Mouse (Mus musculus) cerebellum, adult (tissue): Measurements from ENCODE around the gene Olfr325.
"Not testable (repeated sequence)": the region's sequence is repeated elsewhere in the genome, so short reads cannot be mapped to it uniquely, and the experiment has no call there.

Source experiments
- ATAC-seq: cut with Nextera tagmentation; 2 replicates; pipeline ENCODE4 v1.9.2; 2017; ENCODE audit warnings: mild to moderate bottlenecking, moderate library complexity, mixed read lengths; ENCODE audit not compliant: insufficient number of reproducible peaks, low FRiP score, low TSS enrichment

The Olfr325 gene

DNA sequence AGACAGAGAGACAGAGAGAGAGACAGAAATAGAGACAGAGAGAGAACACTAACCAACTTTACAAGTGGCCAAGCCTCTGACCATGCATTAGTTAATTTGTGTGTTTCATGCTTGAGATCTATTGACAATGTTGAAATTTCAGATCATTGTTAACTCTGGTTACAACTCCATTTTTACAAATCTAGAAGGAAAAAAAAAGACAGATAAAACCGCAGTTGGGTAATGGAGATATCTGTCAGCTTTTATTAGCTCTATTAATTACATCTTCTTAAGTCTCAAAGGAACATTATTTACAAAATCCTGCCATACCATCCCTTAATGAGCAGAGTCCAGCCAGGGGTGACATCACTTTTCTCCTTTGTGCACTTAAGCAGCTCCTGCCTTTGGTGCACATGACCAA lies at the start of gene Olfr325:
TSS of gene Olfr325 (plus strand) at position 301 of the 400 bp plus-strand sequence.
- ATAC-seq = no peak

DNA sequence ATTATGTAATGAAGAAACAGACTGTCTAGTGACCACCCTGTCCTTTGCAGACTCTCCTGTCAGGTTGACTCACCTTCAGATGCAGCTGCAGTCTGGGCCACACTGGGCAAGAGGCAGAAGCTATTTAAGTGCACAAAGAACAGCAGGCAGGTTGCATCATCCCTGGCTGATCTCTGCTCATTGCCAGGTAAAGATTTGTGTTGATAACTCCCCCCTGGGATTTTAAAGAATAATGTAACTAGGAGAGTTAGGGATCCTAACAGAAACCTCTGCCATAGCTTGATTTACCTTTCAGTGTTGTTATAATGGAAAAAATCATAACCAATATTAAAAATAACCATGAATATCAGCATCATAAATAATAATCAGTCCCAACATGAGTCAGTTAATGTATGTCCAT lies 42.8 kb upstream of the Olfr325 start, which contains the start of gene Olfr330:
TSS of gene Olfr330 (minus strand) at position 101 of the 400 bp plus-strand sequence.
- ATAC-seq = not testable (repeated sequence)

DNA sequence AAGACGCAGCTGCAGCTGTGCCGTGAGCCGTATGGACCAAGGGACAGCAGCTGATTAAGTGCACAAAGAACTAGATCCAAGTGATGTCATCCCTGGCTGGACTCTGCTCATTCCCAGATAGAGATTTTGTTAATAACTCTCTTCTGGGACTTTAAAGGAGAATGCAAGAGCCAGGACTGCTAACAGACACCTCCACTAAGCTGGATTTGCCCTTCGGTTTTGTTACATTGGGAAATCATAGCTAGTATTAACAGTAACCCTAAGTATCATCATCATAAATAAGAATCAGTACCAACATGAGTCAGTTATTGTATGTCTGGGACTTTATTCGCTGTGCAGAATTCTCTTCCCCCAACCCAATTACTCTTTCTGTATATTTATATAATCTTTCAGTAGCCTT lies 31.2 kb upstream of the Olfr325 start, which contains the start of gene Olfr329-ps:
TSS of gene Olfr329-ps (minus strand) at position 101 of the 400 bp plus-strand sequence.
- ATAC-seq = no peak

DNA sequence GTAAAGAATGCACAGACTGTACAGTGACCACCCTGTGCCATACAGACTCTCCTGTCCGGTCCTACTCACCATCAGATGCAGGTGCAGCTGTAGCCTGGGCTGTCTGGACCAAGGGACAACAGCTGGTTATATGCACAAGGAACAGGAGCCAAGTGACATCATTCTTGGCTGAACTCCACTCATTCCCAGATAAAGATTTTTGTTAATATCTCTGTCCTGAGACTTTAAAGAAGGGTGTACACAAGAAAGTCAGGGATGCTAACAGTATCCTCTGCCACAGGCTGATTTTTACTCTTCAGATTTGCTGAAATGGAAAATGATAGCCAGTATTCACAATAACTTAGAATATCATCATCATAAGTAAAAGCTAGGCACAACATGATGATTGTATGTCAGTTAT lies 22.0 kb upstream of the Olfr325 start, which contains the start of gene Olfr328:
TSS of gene Olfr328 (minus strand) at position 101 of the 400 bp plus-strand sequence.
- ATAC-seq = no peak

DNA sequence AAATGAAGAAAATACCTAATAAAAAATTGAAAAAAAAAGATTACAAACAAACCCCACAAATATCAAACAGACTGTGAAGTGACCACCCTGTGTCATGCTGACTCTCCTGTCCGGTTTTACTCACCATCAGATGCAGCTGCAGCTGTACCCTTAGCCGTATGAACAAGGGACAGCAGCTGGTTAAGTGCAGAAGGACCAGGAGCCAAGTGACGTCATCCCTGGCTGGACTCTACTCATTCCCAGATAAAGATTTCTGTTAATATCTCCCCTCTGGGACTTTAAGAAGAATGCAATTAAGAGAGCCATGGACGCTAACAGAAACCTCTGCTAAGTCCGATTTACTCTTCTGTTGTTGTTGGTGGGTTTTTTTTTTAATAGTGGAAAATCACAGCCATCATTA lies 7.1 kb upstream of the Olfr325 start, which contains the start of gene Olfr224:
TSS of gene Olfr224 (minus strand) at position 149 of the 400 bp plus-strand sequence.
- ATAC-seq = no peak

DNA sequence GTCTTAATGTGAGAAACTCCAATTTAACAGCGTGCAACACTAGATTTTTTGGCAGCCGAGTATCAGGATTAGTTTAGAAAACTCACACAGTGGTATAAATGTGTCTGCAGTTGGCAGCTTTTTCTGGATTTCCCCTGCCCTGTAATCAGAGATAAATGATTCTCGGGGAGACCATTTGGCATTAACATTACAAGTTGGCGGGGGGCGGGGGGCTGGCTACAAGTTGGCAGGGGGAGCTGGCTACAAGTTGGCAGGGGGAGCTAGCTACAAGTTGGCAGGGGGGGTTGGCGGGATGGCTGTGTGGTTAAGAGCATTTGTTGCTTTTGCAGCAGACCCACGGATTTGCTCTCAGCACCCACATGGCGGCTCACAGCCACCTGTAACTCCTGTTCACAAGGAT lies 1.1 kb downstream of the Olfr325 start:
- ATAC-seq = no peak

DNA sequence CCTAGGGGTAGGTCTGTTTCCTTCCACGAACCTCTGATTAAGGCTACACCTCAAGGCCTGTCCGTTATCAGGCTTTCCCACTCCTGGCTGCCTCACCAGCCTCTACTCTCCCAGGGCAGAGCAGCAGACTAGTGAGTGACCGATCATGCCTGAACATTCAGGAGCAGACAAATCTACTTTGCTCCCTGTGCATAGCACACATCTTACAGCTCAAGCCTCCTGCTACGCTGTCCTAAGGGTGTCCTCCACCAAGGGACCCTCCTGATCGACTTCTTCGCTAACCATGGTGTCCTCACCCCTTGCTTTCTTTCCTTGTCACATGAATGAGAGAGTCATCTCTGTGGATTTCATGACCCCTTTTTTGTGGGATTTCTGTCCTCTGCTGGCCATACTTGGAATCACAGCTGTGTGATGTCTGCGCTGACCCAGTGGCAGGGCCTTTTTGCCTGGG lies 10.4 kb downstream of the Olfr325 start:
- ATAC-seq = no peak

DNA sequence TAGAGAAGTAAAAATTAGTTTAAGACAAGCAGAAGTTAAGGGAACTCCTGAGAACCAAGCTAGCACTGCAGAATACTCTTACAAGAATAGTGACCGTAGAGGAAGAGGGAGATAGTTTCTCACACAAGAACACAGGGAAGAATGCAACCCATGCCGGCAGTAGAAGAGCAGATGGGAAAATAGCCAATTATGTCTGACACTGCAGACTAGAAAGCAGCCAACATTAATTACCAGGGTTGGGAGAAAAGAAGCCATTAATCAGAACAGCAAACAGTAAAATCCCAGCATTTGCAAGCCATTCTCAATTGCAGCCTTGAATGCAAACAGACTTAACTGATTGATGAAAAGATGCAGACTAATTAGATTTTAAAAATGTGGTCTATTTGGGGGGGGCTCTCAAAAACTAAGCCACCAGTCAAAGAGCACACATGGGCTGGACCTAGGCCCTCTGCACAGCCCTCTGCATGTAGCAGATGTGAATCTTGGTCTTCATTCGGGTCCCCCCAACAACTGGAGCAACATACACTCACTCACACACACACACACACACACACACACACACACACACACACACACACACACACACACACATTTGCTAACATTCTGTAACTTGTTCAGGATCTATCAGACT lies 11.2 kb downstream of the Olfr325 start:
- ATAC-seq = no peak

DNA sequence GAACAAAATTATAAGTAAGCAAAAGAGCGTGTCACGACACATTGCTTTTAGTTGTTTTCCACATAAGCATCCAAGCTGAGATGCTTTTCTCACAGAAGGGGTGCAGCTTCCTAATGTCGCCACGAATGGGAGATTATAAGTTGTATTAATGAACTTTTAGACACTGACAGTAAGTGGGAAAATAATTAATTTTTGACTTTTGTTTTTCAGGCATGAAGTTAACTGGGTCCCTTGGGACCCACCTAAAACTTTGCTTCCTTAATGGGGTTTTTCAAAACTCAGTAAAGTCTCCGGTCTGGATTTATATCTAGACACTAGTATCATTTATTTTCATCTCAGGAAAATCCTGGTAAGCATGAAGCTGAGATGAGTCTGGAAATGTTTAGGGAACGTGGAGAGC lies 17.3 kb downstream of the Olfr325 start, which contains the start of gene Olfr324:
TSS of gene Olfr324 (plus strand) at position 301 of the 400 bp plus-strand sequence.
- ATAC-seq = no peak

DNA sequence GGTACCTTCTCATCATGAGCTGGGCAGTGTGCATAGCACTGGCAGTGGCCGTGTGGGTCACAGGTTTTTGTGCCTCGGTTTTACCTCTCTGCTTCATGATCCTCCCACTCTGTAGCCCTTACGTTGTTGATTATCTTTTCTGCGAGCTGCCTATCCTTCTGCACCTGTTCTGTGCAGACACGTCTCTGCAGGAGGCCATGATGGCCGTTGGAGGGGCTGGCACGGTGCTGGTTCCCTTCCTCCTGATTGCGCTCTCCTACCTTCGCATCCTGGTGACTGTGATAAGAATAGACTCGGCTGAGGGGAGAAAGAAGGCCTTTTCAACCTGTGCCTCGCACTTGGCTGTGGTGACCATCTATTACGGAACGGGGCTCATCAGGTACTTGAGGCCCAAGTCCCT lies 20.3 kb downstream of the Olfr325 start:
- no peak for ATAC-seq

DNA sequence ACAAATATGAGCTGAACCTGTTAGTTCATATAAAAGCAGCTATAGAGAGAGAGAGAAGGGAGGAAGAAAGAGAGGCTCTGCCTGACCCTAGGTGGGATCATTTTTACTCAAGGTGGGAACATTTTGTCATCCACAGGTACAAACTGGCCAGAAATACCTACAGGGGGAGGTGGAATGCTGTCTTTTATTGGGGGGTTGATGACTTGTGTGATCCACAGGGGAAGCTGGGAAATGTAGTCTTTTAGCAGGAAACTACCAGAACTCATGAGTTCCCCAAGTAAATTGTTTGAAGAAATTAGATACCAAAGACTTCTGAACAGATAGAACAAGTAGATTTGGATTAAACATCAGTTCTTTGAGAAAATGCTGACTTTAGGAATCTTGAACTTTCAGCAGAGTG lies 24.5 kb downstream of the Olfr325 start:
- no peak for ATAC-seq

DNA sequence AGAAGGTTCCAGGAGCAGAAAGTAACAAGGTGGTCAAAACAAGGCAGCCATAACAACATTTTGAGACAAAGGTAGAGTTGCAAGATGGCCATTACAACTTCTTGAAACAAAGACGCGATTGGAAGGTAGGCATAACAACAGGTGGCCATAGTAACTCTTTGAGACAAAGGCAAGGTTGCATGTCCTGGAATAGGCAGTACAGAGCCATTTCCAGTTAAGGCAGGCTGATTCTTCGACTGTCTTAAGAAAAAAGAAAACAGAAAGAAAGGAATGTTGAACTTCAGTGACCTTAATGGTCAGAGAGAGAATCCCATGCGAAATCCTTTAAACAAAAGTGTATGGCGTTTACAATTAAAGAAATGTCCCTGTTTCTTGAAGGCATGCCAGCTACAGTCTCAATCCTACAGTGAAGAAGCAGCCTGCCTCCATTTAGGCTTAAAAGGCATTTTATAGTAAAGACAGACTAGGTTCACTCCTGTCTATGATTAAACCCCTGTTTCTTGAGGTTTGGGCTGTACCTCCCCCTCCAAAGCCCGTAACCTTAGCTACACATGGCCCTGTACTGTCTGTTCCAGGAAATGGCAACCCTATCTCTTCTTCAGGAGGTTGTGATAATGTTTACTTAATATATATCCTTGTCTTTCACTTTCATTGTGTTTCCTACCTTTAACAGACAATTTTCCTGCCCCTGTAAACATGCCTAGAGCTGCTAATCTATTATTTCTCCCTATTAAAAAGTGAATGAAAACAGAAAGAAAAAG lies 25.4 kb downstream of the Olfr325 start:
- ATAC-seq = no peak

DNA sequence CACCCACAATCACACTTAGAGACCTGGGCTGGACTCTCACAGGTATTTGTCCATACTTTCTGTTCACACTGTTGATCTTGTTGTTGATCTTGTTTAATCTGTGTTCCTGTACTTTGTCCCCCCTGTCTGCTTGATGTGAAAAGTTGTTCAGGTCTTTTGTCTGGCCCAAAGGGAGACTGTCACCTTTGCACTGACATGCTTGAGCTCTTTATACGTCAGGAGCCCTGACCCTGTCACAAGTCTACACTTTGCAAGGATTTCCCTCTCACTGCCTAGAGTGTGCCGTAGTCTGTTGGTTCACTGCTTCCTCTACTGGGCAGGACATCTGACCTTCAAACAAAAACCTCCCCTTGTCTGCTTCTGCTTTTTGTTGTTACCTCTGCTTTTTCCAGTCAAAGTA lies 27.2 kb downstream of the Olfr325 start:
- ATAC-seq = no peak

DNA sequence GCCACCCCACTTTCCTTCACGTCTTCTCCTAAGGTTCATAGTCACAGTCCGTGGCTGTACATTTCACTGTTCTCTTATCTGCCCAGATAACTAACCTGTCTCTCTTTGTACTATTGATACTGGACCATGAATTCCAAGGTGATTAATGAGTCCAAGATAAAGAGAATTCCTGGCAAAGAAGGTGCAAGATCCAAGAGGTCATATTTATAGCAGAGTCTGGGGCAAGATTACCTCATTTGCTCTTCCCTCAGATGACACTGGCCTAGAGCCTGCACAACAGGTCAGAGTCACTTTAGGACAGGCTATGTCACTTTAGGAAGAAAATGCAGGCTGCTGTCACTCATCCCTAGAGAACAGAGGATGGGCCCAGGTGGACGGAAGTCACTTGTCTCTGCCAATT lies 27.7 kb downstream of the Olfr325 start:
- no peak for ATAC-seq

DNA sequence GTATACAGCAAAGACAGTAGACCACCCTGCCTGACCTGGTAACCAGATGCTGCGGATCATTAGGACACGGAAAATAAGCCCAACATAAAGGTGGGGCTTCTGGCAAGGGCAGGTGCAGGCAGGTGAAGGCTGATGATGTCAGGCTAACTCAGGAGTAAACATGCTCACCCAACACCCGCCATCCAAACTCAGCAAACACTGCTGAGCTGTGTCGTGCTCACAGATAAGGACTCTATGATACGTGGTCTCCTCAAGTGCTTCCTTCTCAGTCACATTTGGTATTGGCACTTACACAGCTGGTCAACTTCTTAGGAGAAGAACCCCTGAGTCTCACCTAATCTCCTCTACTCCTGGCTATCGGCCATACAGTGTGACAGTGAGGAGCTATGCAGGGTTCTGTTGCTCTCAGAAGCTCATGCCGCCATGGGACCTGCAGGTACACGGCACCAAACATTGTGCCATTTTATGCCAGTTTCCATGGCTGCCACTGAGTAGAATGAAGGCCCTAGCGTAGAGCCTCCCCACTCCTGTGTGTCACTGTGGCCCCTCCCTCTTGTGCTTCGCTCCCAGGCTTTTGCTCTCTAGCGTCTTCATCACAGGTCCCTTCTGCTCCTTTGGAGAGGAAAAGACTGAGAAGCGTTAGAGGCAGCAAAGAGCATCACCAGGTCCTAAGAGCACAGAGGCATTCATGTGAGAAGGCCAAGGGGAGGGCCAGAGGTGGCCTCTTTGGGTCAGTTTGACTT lies 28.8 kb downstream of the Olfr325 start:
- ATAC-seq = no peak

DNA sequence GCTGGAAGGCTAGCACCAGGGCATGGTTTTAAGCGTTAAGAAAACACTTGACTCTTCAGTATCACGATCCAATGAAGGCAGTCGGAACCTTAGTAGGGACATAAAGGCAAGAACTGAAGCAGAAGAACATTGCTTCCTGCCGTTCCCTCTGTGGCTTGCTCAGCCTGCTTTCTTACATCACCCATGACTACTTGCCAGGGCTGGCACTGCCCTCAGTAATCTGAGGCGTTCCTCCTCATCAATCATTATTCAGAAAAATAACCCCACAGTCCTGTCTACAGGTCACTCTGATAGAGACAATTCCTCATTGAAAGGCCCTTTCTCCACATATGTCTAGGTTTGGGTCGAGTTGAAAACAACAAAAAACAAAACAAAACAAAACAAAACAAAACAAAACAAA lies 29.5 kb downstream of the Olfr325 start:
- no peak for ATAC-seq

DNA sequence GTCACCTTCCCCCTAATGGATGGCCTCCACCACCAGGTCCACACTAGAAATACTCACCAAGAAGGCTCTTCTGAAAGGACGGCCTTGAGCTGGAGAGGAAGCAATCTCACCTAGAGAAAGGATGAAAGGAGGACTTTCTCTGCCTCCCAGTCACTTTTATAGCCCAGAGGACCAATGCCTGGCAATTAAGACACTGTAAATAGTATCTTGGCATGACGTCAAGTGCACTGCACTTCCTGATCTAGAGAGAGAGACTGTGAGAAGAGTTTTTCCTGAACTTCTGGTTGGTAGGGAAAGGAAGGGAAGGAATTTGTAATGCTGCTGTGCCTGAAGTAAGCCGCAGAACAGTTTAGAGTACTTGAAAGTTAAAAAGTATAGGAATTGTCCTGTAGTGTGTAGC lies 35.8 kb downstream of the Olfr325 start:
- ATAC-seq = no peak

DNA sequence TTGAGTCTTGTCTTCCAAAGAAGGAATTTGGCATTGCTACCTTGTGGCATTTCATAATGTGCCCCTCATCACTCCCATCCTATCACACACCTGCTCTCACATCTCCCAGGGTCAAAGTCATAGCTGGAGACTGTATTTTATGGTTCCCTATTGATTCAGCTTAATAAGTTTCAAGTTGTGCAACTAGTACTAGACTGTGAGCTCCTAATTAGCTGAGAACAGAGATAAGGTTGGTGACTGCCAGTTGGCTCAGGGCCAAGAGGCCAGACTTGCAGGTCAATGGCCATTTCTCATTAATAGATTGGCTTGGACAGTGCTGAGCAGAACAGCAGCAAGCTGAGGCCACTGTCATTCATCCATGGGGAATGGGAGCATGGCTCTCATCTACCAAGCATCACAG lies 37.0 kb downstream of the Olfr325 start:
- ATAC-seq = no peak

DNA sequence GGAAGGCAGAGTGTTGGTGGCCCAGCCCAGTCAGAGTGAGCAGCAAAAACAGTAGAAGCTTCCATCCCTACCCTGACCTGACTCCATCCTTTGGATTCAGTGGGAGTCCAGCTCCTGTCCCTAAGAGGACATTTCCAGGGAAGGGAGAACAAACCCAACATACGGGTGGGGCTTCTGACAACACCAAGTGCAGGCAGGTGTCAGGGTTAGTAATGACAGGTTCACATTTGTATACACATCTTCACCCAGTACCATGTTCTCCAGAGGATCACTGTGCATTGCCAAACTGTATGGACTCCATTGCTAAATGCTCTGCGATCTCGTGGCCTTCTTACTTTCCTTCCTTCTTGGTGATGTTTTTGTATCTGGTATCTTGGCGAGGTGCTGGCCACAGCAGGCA lies 38.4 kb downstream of the Olfr325 start, which contains the start of gene 2210407C18Rik:
TSS of gene 2210407C18Rik (minus strand) at position 101 of the 400 bp plus-strand sequence.
- ATAC-seq = no peak

DNA sequence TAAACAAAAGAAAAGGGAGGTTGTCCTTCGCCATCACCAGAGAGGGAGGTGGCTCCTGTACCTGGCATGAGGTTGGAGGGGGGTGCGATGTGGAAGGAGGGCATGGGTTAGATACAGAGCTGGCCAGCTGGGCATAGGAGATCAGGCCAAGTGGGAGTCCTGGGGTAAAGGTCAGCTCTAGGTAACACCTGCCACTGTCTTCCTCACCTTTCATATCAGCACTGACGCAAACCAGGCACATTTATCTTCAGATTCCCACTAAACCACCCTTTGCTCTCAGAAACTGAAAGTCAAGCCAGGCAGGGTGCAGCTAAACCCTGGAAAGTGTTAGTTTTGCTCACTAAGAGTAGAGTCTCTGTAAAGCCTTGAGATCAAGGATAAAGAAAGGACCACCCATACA lies 40.8 kb downstream of the Olfr325 start:
- ATAC-seq = no peak

DNA sequence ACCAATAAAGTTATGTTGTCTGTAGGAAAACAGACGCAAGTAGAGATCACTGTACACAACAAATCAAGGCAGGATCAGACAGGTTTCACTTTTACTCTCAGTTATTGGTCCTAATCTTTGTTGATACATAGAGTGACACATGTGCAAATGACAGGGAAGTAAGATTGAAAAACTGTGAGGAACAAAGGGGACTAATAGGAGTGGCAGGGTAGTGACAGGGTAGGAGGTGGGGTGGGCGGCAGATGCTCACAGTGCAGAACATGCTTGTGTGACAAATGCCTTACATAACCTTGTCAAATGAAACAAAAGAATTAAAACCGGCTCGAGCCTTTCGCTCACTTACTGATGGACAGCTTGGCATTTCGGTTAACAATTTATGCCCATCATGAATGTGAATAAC lies 41.3 kb downstream of the Olfr325 start:
- ATAC-seq = no peak
